Mouse (Mus musculus) heart, adult 2 months (tissue): ENCODE measurements around the gene Gpr132. TPM values are rescaled to one million over a fixed set of nuclear protein-coding genes. Genes with fewer than 3 reads are reported as not detected.
A peak's percentile ranks its signal among the peaks of the same experiment; 100 is the strongest.
"Not testable (repeated sequence)": the region's sequence is repeated elsewhere in the genome, so short reads cannot be mapped to it uniquely, and the experiment has no call there.

Source experiments
- DNase-seq, 2 experiments: peaks; one replicate each; pipeline ENCODE4 v3.0.0; 2021
- H3K27ac ChIP-seq: fragments of 200-600 bp; 2 replicates; pipeline ENCODE4 v1.8.1; 2022
- H3K27me3 ChIP-seq: fragments of 200-500 bp; 2 replicates; pipeline ENCODE4 v1.6.1; 2012; ENCODE audit warnings: mild to moderate bottlenecking, low read length, inconsistent platforms, mixed read lengths; ENCODE audit not compliant: control insufficient read depth, insufficient read depth
- H3K36me3 ChIP-seq: fragments of 200-500 bp; 2 replicates; pipeline ENCODE4 v1.6.1; 2012; ENCODE audit warnings: low read length, inconsistent platforms; ENCODE audit not compliant: control insufficient read depth, insufficient read depth
- H3K4me1 ChIP-seq: fragments of 200-500 bp; 2 replicates; pipeline ENCODE4 v1.6.1; 2011; ENCODE audit warnings: low read length; ENCODE audit not compliant: control insufficient read depth, insufficient read depth
- H3K4me3 ChIP-seq: fragments of 200-600 bp; 2 replicates; pipeline ENCODE4 v1.8.1; 2022
- H3K79me2 ChIP-seq: fragments of 200-500 bp; replicated peaks from 2 replicates; pipeline ENCODE4 v1.6.1; 2012; ENCODE audit warnings: mild to moderate bottlenecking, inconsistent platforms, low read length, moderate library complexity, mixed read lengths; ENCODE audit not compliant: control insufficient read depth, insufficient read depth
- H3K9ac ChIP-seq: fragments of 200-500 bp; 2 replicates; pipeline ENCODE4 v1.6.1; 2012; ENCODE audit warnings: low read depth, mild to moderate bottlenecking, control low read depth, inconsistent platforms, low read length, mixed read lengths
- CTCF ChIP-seq: fragments of 200-600 bp; IDR thresholded peaks from 2 replicates; pipeline ENCODE4 v1.8.1; 2022; ENCODE audit warnings: antibody characterized with exemption, mild to moderate bottlenecking, moderate library complexity
- EP300 ChIP-seq: fragments of 200-500 bp; IDR thresholded peaks from 2 replicates; pipeline ENCODE4 v1.6.1; 2011; ENCODE audit warnings: low read depth, low read length, control low read depth; ENCODE audit not compliant: insufficient read depth
- POLR2A ChIP-seq: fragments of 200-500 bp; IDR thresholded peaks from 2 replicates; pipeline ENCODE4 v1.6.1; 2011; ENCODE audit warnings: mild to moderate bottlenecking, low read depth, low read length, control low read depth; ENCODE audit not compliant: insufficient read depth
- WGBS: fragments of 180-500 bp; shearing (Covaris S2); methylation state at CpG from one replicate; pipeline ENCODE4 v1.1.7; 2018; 5-methylcytosine and 5-hydroxymethylcytosine counted together
- intact Hi-C: fragments of 180-260 bp; cut with DNase I; formaldehyde crosslinking; loops from one replicate; pipeline ENCODE4 v1.15.1; 2025
- polyA plus RNA-seq: library from polyadenylated mRNA; depleted of rRNA; stranded (reverse); fragments of >200 nt; gene quantifications from 2 replicates; pipeline ENCODE4 v1.2.3, GENCODE M21; 2012
- total RNA-seq, 2 experiments: library from RNA; stranded (reverse); gene quantifications; 2 replicates each; pipeline ENCODE4 v1.2.3; 2021

Gene Gpr132
- total and polyA plus RNA-seq, 3 experiments: 0.29 to 2.0 (median 0.36) TPM

DNA sequence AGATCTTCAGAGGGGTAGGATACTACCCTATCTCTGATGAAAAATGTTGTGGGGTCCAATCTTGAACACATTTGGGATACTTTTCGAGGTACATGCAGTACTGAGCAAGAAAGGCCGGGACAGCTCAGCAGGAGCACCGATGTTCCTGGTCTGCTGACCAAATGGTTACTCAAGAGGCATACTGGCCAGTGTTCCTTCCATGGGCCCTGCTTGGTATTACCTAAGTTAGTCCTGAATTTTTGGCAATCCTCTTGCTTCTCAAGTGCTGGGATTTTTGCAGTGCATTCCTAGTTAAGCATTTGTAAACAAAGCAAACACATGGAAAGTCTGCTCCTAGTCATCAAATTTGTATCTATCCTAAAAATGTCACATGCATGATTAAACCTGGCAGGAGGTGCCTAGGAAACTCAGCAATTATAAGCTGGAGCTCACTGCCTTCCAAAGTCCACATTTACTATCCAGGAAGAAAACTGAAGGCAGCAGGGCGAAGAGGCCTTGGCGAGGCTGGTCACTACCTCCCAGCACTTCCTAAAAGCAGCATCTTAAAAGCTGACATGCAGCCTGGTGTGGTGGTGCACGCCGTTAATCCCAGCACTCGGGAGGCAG lies 48.9 kb downstream of the Gpr132 start:
- H3K4me3 ChIP-seq: no peak overlapping the region
- H3K27ac ChIP-seq: no peak overlapping the region
- peaks cover 18% of the 10 kb centered on the region for H3K4me1 ChIP-seq
- no peaks in the 10 kb centered on the region for H3K79me2 ChIP-seq
- peaks cover 8% of the 10 kb centered on the region for H3K36me3 ChIP-seq
- intact Hi-C loops: no loop called here
- no peak for DNase-seq
- 87% methylated on average over 8 of the region's 8 CpGs for WGBS
- TF ChIP-seq CTCF (no peak), EP300 (no peak), POLR2A (no peak)
- no peak overlapping the region for H3K9ac ChIP-seq
- H3K27me3 ChIP-seq: no peaks in the 10 kb centered on the region

DNA sequence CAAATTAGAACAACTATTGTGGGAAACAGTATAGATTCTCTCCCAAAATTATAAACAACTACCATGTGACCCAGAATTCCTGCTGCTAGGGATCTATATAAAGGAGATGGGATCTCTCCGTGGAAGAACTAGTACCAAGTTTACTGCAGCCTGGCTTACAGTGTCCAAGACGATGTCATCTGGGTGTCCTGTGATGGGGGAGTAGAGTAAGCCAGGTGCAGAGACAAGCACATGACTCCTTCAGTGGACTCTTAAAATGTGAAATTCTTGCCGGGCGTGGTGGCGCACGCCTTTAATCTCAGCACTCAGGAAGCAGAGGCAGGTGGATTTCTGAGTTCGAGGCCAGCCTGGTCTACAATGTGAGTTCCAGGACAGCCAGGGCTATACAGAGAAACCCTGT lies 51.2 kb downstream of the Gpr132 start:
- H3K27me3 ChIP-seq, H3K9ac ChIP-seq, H3K4me3 ChIP-seq, H3K27ac ChIP-seq, H3K79me2 ChIP-seq, H3K36me3 ChIP-seq, H3K4me1 ChIP-seq, DNase-seq: not testable (repeated sequence)
- 80% methylated on average over 7 of the region's 7 CpGs for WGBS
- intact Hi-C loops: loop anchor here (1.0 kb wide), 1 partner anchor 26 kb away; no protein-coding TSS in a partner anchor

DNA sequence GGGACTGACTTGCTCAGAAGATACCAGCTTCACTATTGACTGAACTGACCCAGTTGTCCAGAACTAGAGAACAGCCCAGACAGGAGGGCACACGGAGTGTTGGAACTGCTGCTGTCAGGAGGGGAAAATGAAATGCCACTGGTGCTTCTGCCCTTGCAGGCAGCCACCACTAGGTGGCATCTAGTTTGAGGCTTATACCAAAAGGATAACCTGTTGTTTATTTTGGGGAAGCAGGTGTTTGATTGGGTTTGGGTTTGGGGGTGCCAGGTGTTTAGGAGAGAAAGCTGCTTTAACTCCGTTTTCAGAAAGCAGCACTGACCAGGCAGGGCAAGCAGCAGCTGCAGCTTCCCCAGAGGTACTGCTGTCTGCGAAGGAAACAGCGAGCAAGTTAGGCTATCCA lies 51.7 kb downstream of the Gpr132 start:
- no peak overlapping the region for H3K4me3 ChIP-seq
- no peaks in the 10 kb centered on the region for H3K27me3 ChIP-seq
- DNase-seq: peak; percentile 48 to 63
- H3K4me1 ChIP-seq: peaks cover 3% of the 10 kb centered on the region; the same call in 1 of the 2 replicates
- no peak overlapping the region for H3K9ac ChIP-seq
- intact Hi-C loops: loop anchor here (1.0 kb wide), 1 partner anchor 27 kb away; no protein-coding TSS in a partner anchor
- H3K27ac ChIP-seq: no peak overlapping the region
- H3K36me3 ChIP-seq: no peaks in the 10 kb centered on the region
- TF ChIP-seq POLR2A (no peak), CTCF (peak; percentile 93)
- WGBS: 59% methylated on average over 4 of the region's 4 CpGs
- H3K79me2 ChIP-seq: no peaks in the 10 kb centered on the region

DNA sequence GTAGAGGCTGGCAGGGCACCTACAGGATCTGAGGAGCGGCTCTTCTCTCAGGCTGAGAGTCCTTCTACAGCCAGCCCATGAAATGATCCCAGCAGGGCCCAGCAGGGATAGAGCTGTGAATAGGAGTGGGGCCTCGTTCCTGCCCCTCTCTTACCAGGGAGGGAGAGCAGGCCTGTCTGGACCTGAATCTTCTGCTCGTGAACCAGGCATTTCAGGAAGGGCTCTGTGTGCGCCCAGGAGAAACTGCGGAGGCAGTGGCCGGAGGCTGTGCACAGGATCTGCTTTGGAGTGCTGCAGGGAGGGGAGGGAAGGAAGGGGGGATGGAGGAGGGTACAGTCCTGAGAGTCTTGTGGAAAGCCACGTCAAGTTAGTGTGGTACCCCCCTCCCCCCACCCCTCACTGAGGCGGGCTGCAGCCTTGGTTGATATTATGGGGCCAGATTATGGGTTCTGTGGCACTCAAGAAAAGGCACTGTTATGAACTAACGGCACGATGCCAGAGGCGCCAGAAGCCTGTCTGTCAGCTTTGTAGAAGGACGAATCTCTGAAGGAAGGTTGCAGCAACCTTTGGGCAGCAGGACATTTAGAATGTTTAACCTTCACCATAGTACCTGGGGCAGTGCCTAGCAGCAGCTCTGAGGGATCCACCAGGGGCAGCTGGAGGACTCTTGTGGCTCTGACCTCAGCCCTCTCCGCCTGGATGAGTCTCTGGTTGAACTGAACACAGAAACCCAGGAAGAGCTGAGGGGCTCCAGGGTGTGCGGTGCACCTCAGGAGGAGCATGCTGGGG lies 53.2 kb downstream of the Gpr132 start:
- H3K4me3 ChIP-seq: no peak overlapping the region
- WGBS: 84% methylated on average over 14 of the region's 14 CpGs
- no peaks in the 10 kb centered on the region for H3K27me3 ChIP-seq
- no peak for DNase-seq
- H3K9ac ChIP-seq: no peak overlapping the region
- TF ChIP-seq CTCF (no peak), POLR2A (no peak), EP300 (no peak)
- no peaks in the 10 kb centered on the region for H3K4me1 ChIP-seq
- H3K79me2 ChIP-seq: no peaks in the 10 kb centered on the region
- H3K27ac ChIP-seq: no peak overlapping the region
- intact Hi-C loops: no loop called here
- H3K36me3 ChIP-seq: no peaks in the 10 kb centered on the region

DNA sequence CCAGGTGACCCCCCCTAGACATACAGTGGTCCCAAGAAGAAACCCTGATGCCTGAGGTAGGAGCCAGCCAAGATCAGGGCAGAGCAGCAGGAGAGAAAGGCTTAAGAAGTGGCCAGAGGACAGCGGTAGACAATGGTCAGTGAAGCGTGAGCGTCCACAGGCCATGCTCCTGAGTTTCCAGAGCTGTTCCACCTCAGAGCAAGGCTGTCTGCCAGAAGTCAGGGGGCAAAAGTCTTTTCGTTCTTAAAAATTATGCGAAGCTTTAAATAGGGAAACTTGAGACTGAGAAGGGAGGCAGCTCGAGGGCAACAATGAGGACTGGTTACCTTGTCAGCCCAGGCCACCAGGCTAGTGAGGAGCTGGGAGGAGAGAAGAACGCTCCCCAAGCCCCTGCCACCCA lies 54.7 kb downstream of the Gpr132 start:
- intact Hi-C loops: no loop called here
- 94% methylated on average over 7 of the region's 7 CpGs for WGBS
- H3K27me3 ChIP-seq: no peaks in the 10 kb centered on the region
- H3K4me3 ChIP-seq: no peak overlapping the region
- H3K27ac ChIP-seq: no peak overlapping the region
- no peak for DNase-seq
- no peaks in the 10 kb centered on the region for H3K79me2 ChIP-seq
- TF ChIP-seq POLR2A: no peak
- no peak for TF ChIP-seq EP300
- no peak for TF ChIP-seq CTCF
- H3K36me3 ChIP-seq: no peaks in the 10 kb centered on the region
- H3K9ac ChIP-seq: no peak overlapping the region
- no peaks in the 10 kb centered on the region; the same call in 1 of the 2 replicates for H3K4me1 ChIP-seq

DNA sequence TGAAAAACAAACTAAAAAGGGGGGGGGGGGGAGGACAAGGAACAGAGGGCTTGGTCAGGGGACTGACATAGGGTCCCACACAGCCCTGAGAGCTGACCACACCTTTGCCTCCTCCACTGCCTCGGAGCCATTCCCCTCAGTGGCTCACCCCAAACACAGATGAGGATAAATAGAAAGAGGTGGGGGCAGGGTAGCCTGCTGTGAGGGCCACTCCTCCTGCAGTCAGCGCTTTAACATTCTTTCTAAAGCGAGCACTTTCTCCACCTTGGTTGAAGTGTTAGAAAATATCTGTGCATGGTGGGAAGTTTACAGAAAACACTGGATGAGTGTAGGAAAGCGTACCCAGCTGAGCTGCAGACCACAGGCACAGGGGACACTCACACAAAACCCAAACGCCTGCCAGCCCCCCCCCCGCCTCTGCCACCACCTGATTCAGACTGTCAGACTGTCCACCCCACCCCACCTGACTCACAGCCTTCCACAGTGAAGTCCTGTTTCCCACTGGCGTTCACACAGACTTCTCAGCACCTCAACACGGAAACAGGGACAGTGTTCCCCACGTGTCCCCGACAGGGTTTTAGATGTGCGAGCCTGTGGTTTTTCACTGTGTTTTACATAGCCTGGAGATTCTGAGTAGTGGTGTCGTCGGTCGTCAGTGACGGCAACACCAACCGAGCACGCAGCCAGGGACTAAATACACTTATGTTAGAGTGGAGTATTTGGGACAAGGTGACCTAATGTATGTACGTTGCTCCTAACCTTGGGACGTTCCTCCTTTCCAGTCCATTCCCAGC lies 57.7 kb downstream of the Gpr132 start:
- DNase-seq: no peak
- TF ChIP-seq POLR2A (no peak), EP300 (no peak), CTCF (no peak)
- Histone ChIP-seq H3K4me3 (no peak overlapping the region), H3K27me3 (no peaks in the 10 kb centered on the region), H3K79me2 (no peaks in the 10 kb centered on the region), H3K36me3 (no peaks in the 10 kb centered on the region), H3K9ac (no peak overlapping the region), H3K27ac (no peak overlapping the region), H3K4me1 (no peaks in the 10 kb centered on the region; the same call in 1 of the 2 replicates)
- 69% methylated on average over 19 of the region's 19 CpGs for WGBS
- intact Hi-C loops: no loop called here
